Mouse (Mus musculus) spleen, adult 2 months (tissue): ENCODE measurements at regions not wholly inside any gene's neighbourhood (a gene's known extent, or its start where the extent isn't known, plus 50 kb on each side); places are given as distances from the start of the nearest gene placed in this dataset.

ENCODE experiments used
- CTCF ChIP-seq: fragments of 200-500 bp; IDR thresholded peaks from 2 replicates; pipeline ENCODE4 v1.5.1; 2011; ENCODE audit warnings: mild to moderate bottlenecking, inconsistent platforms; ENCODE audit not compliant: insufficient read depth, insufficient read length, insufficient replicate concordance; ENCODE audit errors: extremely low read depth
- POLR2A ChIP-seq: fragments of 200-500 bp; IDR thresholded peaks from 2 replicates; pipeline ENCODE4 v1.6.1; 2011; ENCODE audit warnings: low read depth, low read length, inconsistent platforms

GRCm38 (mm10) chr7:124685424-124685823 lies 702.8 kb downstream of the Hs3st4 start:
- TF ChIP-seq CTCF (no peak), POLR2A (no peak)
